Mouse (Mus musculus) limb, embryonic 10.5 days (tissue): ENCODE results near the gene Asb14. TPM values are rescaled to one million over a fixed set of nuclear protein-coding genes. Genes with fewer than 3 reads are reported as not detected.

Experiments used
- DNase-seq: peaks from one replicate; pipeline ENCODE4 v3.0.0-alpha.2; 2017; ENCODE audit warnings: low spot score
- H3K27ac ChIP-seq: fragments of 300-500 bp; sonication (generic); 2 replicates; pipeline ENCODE4 v1.5.1; 2016; ENCODE audit warnings: mild to moderate bottlenecking
- H3K27me3 ChIP-seq: fragments of 300-500 bp; sonication (generic); 2 replicates; pipeline ENCODE4 v1.6.1; 2016; ENCODE audit warnings: low read depth, mild to moderate bottlenecking; ENCODE audit not compliant: poor library complexity, severe bottlenecking
- H3K36me3 ChIP-seq: fragments of 300-500 bp; sonication (generic); 2 replicates; pipeline ENCODE4 v1.6.1; 2016; ENCODE audit warnings: mild to moderate bottlenecking, moderate library complexity
- H3K4me1 ChIP-seq: fragments of 300-500 bp; sonication (generic); 2 replicates; pipeline ENCODE4 v1.6.1; 2016
- H3K4me3 ChIP-seq: fragments of 300-500 bp; sonication (generic); 2 replicates; pipeline ENCODE4 v1.5.1; 2016; ENCODE audit warnings: mild to moderate bottlenecking, moderate library complexity
- H3K9me3 ChIP-seq: fragments of 300-500 bp; sonication (generic); replicated peaks from 2 replicates; pipeline ENCODE4 v1.6.1; 2016; ENCODE audit warnings: mild to moderate bottlenecking
- whole genome bisulfite sequencing: fragments of 180-500 bp; shearing (Covaris S2); methylation state at CpG from one replicate; pipeline ENCODE4 v1.1.7; 2016; 5-methylcytosine and 5-hydroxymethylcytosine counted together
- polyA plus RNA-seq: library from polyadenylated mRNA; unstranded; fragments of >200 nt; fragmentation: Nextera tagmentation; extraction: Ambion mirVana; gene quantifications from 2 replicates; pipeline ENCODE4 v1.2.1, GENCODE M21; 2016

Gene Asb14
- 0.10 TPM in 1 of 2 replicates, not detected in the other for polyA plus RNA-seq

GRCm38 (mm10) chr14:26894392-26894791 is at the start of gene Asb14:
Asb14 (plus strand) TSS chr14:26894557.
- Histone ChIP-seq H3K4me3 (no peak within 1 kb of the TSS), H3K27me3 (no peaks in the 10 kb centered on the region)
- 95% methylated on average over 4 of the region's 4 CpGs for WGBS

GRCm38 (mm10) chr14:26853053-26853452 is 41.3 kb upstream of the Asb14 start:
- DNase-seq, result no peak
- H3K27me3 ChIP-seq, result no peaks in the 10 kb centered on the region
- H3K27ac ChIP-seq, result no peak overlapping the region
- H3K36me3 ChIP-seq, result no peaks in the 10 kb centered on the region
- no peak overlapping the region for H3K4me3 ChIP-seq
- H3K4me1 ChIP-seq, result no peaks in the 10 kb centered on the region
- WGBS, result 77% methylated on average over 8 of the region's 8 CpGs
- no peaks in the 10 kb centered on the region for H3K9me3 ChIP-seq

More at GRCm38 (mm10) chr14:26894392-26894791, at the start of gene Asb14:
- Histone ChIP-seq H3K4me1 (no peaks in the 10 kb centered on the region), H3K9me3 (no peaks in the 10 kb centered on the region), H3K27ac (no peak within 1 kb of the TSS), H3K36me3 (no peaks in the 10 kb centered on the region)
- DNase-seq, result no peak

GRCm38 (mm10) chr14:26854066-26854465 is 40.3 kb upstream of the Asb14 start:
- DNase-seq, result no peak
- Histone ChIP-seq H3K36me3 (no peaks in the 10 kb centered on the region), H3K27ac (no peak overlapping the region), H3K4me1 (no peaks in the 10 kb centered on the region), H3K4me3 (no peak overlapping the region), H3K9me3 (no peaks in the 10 kb centered on the region), H3K27me3 (no peaks in the 10 kb centered on the region)
- 79% methylated on average over 2 of the region's 2 CpGs for WGBS

- Histone ChIP-seq H3K36me3 (no peaks in the 10 kb centered on the region), H3K27me3 (no peaks in the 10 kb centered on the region), H3K4me1 (no peaks in the 10 kb centered on the region), H3K27ac (no peak overlapping the region), H3K9me3 (no peaks in the 10 kb centered on the region), H3K4me3 (no peak overlapping the region)
- no peak for DNase-seq
- 83% methylated on average over 2 of the region's 2 CpGs for WGBS
Measured at GRCm38 (mm10) chr14:26858364-26858763, 36.0 kb upstream of the Asb14 start.

GRCm38 (mm10) chr14:26859024-26859423 is 35.3 kb upstream of the Asb14 start:
- H3K27ac ChIP-seq, result no peak overlapping the region
- H3K4me1 ChIP-seq, result no peaks in the 10 kb centered on the region
- WGBS, result 93% methylated on average over 3 of the region's 3 CpGs
- no peaks in the 10 kb centered on the region for H3K9me3 ChIP-seq
- H3K27me3 ChIP-seq, result no peaks in the 10 kb centered on the region
- H3K36me3 ChIP-seq, result no peaks in the 10 kb centered on the region
- DNase-seq, result no peak
- no peak overlapping the region for H3K4me3 ChIP-seq

GRCm38 (mm10) chr14:26867356-26867755 is 27.0 kb upstream of the Asb14 start:
- Histone ChIP-seq H3K36me3 (no peaks in the 10 kb centered on the region), H3K4me1 (0 out of 2 replicates have a peak, but pooled peaks cover 3% of the 10 kb centered on the region), H3K27ac (peak overlapping the region; percentile 8; the same call in 1 of the 2 replicates), H3K27me3 (no peaks in the 10 kb centered on the region), H3K9me3 (no peaks in the 10 kb centered on the region), H3K4me3 (no peak overlapping the region)
- DNase-seq, result peak; percentile 43
- 74% methylated on average over 9 of the region's 9 CpGs for WGBS

- 93% methylated on average over 5 of the region's 5 CpGs for WGBS
- no peak for DNase-seq
- Histone ChIP-seq H3K27ac (no peak overlapping the region), H3K4me1 (0 out of 2 replicates have a peak, but pooled peaks cover 3% of the 10 kb centered on the region), H3K4me3 (no peak overlapping the region), H3K36me3 (no peaks in the 10 kb centered on the region), H3K9me3 (no peaks in the 10 kb centered on the region), H3K27me3 (no peaks in the 10 kb centered on the region)
Measured at GRCm38 (mm10) chr14:26868299-26868698, 26.1 kb upstream of the Asb14 start.

- H3K9me3 ChIP-seq, result no peaks in the 10 kb centered on the region
- no peaks in the 10 kb centered on the region for H3K4me1 ChIP-seq
- no peak overlapping the region for H3K4me3 ChIP-seq
- H3K27me3 ChIP-seq, result no peaks in the 10 kb centered on the region
- no peaks in the 10 kb centered on the region for H3K36me3 ChIP-seq
- no peak for DNase-seq
- no peak overlapping the region for H3K27ac ChIP-seq
- 74% methylated on average over 4 of the region's 4 CpGs for WGBS
Measured at GRCm38 (mm10) chr14:26878756-26879155, 15.6 kb upstream of the Asb14 start.

- 81% methylated on average over 2 of the region's 2 CpGs for WGBS
Measured at GRCm38 (mm10) chr14:26879976-26880375, 14.4 kb upstream of the Asb14 start.

GRCm38 (mm10) chr14:26881700-26882099 is 12.7 kb upstream of the Asb14 start:
- H3K9me3 ChIP-seq, result no peaks in the 10 kb centered on the region
- H3K36me3 ChIP-seq, result no peaks in the 10 kb centered on the region
- no peak overlapping the region for H3K27ac ChIP-seq
- DNase-seq, result no peak
- H3K4me3 ChIP-seq, result no peak overlapping the region
- no peaks in the 10 kb centered on the region for H3K27me3 ChIP-seq
- 86% methylated on average over 5 of the region's 5 CpGs for WGBS
- no peaks in the 10 kb centered on the region for H3K4me1 ChIP-seq

More at GRCm38 (mm10) chr14:26879976-26880375, 14.4 kb upstream of the Asb14 start:
- Histone ChIP-seq H3K4me3 (no peak overlapping the region), H3K9me3 (no peaks in the 10 kb centered on the region), H3K27me3 (no peaks in the 10 kb centered on the region), H3K27ac (no peak overlapping the region), H3K4me1 (no peaks in the 10 kb centered on the region), H3K36me3 (no peaks in the 10 kb centered on the region)
- DNase-seq, result no peak

GRCm38 (mm10) chr14:26887244-26887643 is 7.1 kb upstream of the Asb14 start:
- Histone ChIP-seq H3K9me3 (no peaks in the 10 kb centered on the region), H3K4me1 (no peaks in the 10 kb centered on the region), H3K4me3 (no peak overlapping the region), H3K36me3 (no peaks in the 10 kb centered on the region), H3K27ac (no peak overlapping the region), H3K27me3 (no peaks in the 10 kb centered on the region)
- DNase-seq, result no peak
- 86% methylated on average over 3 of the region's 3 CpGs for WGBS

GRCm38 (mm10) chr14:26890777-26891176 is 3.6 kb upstream of the Asb14 start:
- Histone ChIP-seq H3K4me3 (no peak overlapping the region), H3K27ac (no peak overlapping the region), H3K27me3 (no peaks in the 10 kb centered on the region), H3K9me3 (no peaks in the 10 kb centered on the region), H3K4me1 (no peaks in the 10 kb centered on the region), H3K36me3 (no peaks in the 10 kb centered on the region)
- 91% methylated on average over 3 of the region's 3 CpGs for WGBS
- no peak for DNase-seq

- H3K4me3 ChIP-seq, result no peak overlapping the region
- WGBS, result 92% methylated on average over 2 of the region's 2 CpGs
- no peaks in the 10 kb centered on the region for H3K9me3 ChIP-seq
- H3K4me1 ChIP-seq, result no peaks in the 10 kb centered on the region
- H3K27ac ChIP-seq, result no peak overlapping the region
- no peaks in the 10 kb centered on the region for H3K36me3 ChIP-seq
- H3K27me3 ChIP-seq, result no peaks in the 10 kb centered on the region
- DNase-seq, result no peak
Measured at GRCm38 (mm10) chr14:26899490-26899889, 5.1 kb downstream of the Asb14 start.

GRCm38 (mm10) chr14:26900893-26901292 is 6.5 kb downstream of the Asb14 start:
- Histone ChIP-seq H3K4me1 (no peaks in the 10 kb centered on the region), H3K27me3 (no peaks in the 10 kb centered on the region), H3K27ac (no peak overlapping the region), H3K9me3 (no peaks in the 10 kb centered on the region), H3K36me3 (no peaks in the 10 kb centered on the region), H3K4me3 (no peak overlapping the region)
- WGBS, result 92% methylated on average over 12 of the region's 12 CpGs
- no peak for DNase-seq
